Mouse (Mus musculus) megakaryocyte, embryonic 14.5 days (primary cell): ENCODE measurements at regions not wholly inside any gene's neighbourhood (a gene's known extent, or its start where the extent isn't known, plus 50 kb on each side); places are given as distances from the start of the nearest gene placed in this dataset.

Source experiments
- FLI1 ChIP-seq: IDR thresholded peaks from 2 replicates; pipeline ENCODE4 v1.6.1; 2012; ENCODE audit warnings: low read length, inconsistent platforms, mixed read lengths
- GATA1 ChIP-seq: IDR thresholded peaks from 3 replicates; pipeline ENCODE4 v1.6.1; 2012; ENCODE audit warnings: mixed read lengths, low read length, inconsistent platforms, borderline replicate concordance

- no peak for TF ChIP-seq GATA1
- TF ChIP-seq FLI1 = no peak
These were observed 262.5 kb upstream of the Cdyl start for GRCm38 (mm10) chr13:35397166-35397565.
